Mouse (Mus musculus) kidney, embryonic 16.5 days (tissue): ENCODE data around the gene Synpo2l. TPM values are rescaled to one million over a fixed set of nuclear protein-coding genes. Genes with fewer than 3 reads are reported as not detected.

Experiments used
- ATAC-seq: fragments of 200-750 bp; cut with Nextera tagmentation; 2 replicates; pipeline ENCODE4 v1.8.0; 2017; ENCODE audit warnings: moderate TSS enrichment; ENCODE audit not compliant: low FRiP score, low TSS enrichment
- H3K27ac ChIP-seq: fragments of 300-500 bp; sonication (generic); 2 replicates; pipeline ENCODE4 v1.5.1; 2014; ENCODE audit warnings: low read length
- H3K27me3 ChIP-seq: fragments of 300-500 bp; sonication (generic); 2 replicates; pipeline ENCODE4 v1.6.1; 2014; ENCODE audit warnings: low read length, control low read depth, mixed read lengths; ENCODE audit not compliant: insufficient read depth
- H3K36me3 ChIP-seq: fragments of 300-500 bp; sonication (generic); 2 replicates; pipeline ENCODE4 v1.6.1; 2014; ENCODE audit warnings: low read length, control low read depth, mixed read lengths; ENCODE audit not compliant: insufficient read depth
- H3K4me1 ChIP-seq: fragments of 300-500 bp; sonication (generic); 2 replicates; pipeline ENCODE4 v1.6.1; 2014; ENCODE audit warnings: low read length, control low read depth, mixed read lengths; ENCODE audit not compliant: insufficient read depth
- H3K4me2 ChIP-seq: fragments of 300-500 bp; sonication (generic); replicated peaks from 2 replicates; pipeline ENCODE4 v1.6.1; 2014; ENCODE audit warnings: low read depth, low read length
- H3K4me3 ChIP-seq: fragments of 300-500 bp; sonication (generic); 2 replicates; pipeline ENCODE4 v1.5.1; 2014; ENCODE audit warnings: mild to moderate bottlenecking, low read length
- H3K9ac ChIP-seq: fragments of 300-500 bp; sonication (generic); replicated peaks from 2 replicates; pipeline ENCODE4 v1.6.1; 2014; ENCODE audit warnings: low read length
- H3K9me3 ChIP-seq: fragments of 300-500 bp; sonication (generic); 2 replicates; pipeline ENCODE4 v1.6.1; 2016; ENCODE audit warnings: low read length, control low read depth
- WGBS: fragments of 180-500 bp; shearing (Covaris S2); extraction: QIAGEN DNeasy Blood & Tissue Kit; methylation state at CpG from one replicate; pipeline ENCODE4 v1.1.7; 2014; 5-methylcytosine and 5-hydroxymethylcytosine counted together
- microRNA-seq: library from miRNA; unstranded; fragments of <30 nt; microRNA quantifications from one replicate; pipeline ENCODE4, GENCODE M21; 2016
- polyA plus RNA-seq: library from polyadenylated mRNA; unstranded; fragments of >200 nt; fragmentation: Nextera tagmentation; extraction: Ambion mirVana; gene quantifications from 2 replicates; pipeline ENCODE4 v1.2.1, GENCODE M21; 2015

The Synpo2l gene
- polyA plus RNA-seq, 1 experiment from 2014 or later = 1.2 TPM

- no peak for ATAC-seq
- Histone ChIP-seq H3K27ac (no peak overlapping the region), H3K9me3 (no peaks in the 10 kb centered on the region), H3K4me2 (no peak overlapping the region), H3K4me3 (no peak overlapping the region), H3K36me3 (no peaks in the 10 kb centered on the region), H3K4me1 (peaks cover 8% of the 10 kb centered on the region; the same call in 1 of the 2 replicates), H3K27me3 (no peaks in the 10 kb centered on the region), H3K9ac (no peak overlapping the region)
- WGBS = 98% methylated on average over 2 of the region's 2 CpGs
Measured at GRCm38 (mm10) chr14:20615075-20615474, 53.1 kb downstream of the Synpo2l start.

DNA sequence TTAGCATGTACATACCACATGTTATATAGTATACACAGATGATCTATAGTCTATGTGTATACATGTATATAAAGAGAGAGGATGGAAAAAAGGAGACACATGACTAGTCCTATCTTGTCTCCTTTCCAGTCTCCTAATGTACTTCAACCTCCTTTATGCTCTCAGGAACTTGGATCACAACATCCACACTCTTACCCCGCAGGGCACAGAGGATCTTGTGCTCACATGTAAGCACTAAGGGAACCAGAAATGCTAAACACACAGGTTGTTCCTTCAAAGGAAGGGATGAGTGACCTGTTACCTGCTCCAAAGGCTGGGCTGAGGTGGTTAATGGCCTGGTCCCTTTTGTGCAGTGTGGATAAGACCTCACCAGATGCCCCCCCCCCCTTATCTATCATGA is 55.3 kb downstream of the Synpo2l start:
- Histone ChIP-seq H3K36me3 (no peaks in the 10 kb centered on the region), H3K9ac (no peak overlapping the region), H3K9me3 (no peaks in the 10 kb centered on the region), H3K4me3 (no peak overlapping the region), H3K4me1 (peaks cover under 1% of the 10 kb centered on the region; the same call in 1 of the 2 replicates), H3K4me2 (no peak overlapping the region), H3K27me3 (no peaks in the 10 kb centered on the region), H3K27ac (no peak overlapping the region)
- ATAC-seq = no peak
- 92% methylated on average over 1 of the region's 1 CpGs for WGBS

- H3K9ac ChIP-seq = no peak overlapping the region
- H3K27me3 ChIP-seq = no peaks in the 10 kb centered on the region
- H3K9me3 ChIP-seq = no peaks in the 10 kb centered on the region
- ATAC-seq = peak; percentile 75
- H3K4me3 ChIP-seq = no peak overlapping the region
- H3K27ac ChIP-seq = peak overlapping the region; percentile 63
- H3K4me2 ChIP-seq = no peak overlapping the region
- WGBS = 69% methylated on average over 4 of the region's 4 CpGs
- peaks cover 11% of the 10 kb centered on the region; the same call in 1 of the 2 replicates for H3K4me1 ChIP-seq
- H3K36me3 ChIP-seq = no peaks in the 10 kb centered on the region
Measured at GRCm38 (mm10) chr14:20610146-20610545, 58.0 kb downstream of the Synpo2l start.

- peak overlapping the region; percentile 20; the same call in 1 of the 2 replicates for H3K27ac ChIP-seq
- no peak overlapping the region for H3K9ac ChIP-seq
- H3K4me2 ChIP-seq = no peak overlapping the region
- H3K36me3 ChIP-seq = no peaks in the 10 kb centered on the region
- no peak overlapping the region for H3K4me3 ChIP-seq
- WGBS = 78% methylated on average over 3 of the region's 3 CpGs
- no peak for ATAC-seq
- no peaks in the 10 kb centered on the region for H3K27me3 ChIP-seq
- no peaks in the 10 kb centered on the region for H3K9me3 ChIP-seq
- H3K4me1 ChIP-seq = peaks cover 11% of the 10 kb centered on the region; the same call in 1 of the 2 replicates
Measured at GRCm38 (mm10) chr14:20609519-20609918, 58.6 kb downstream of the Synpo2l start.

Small RNAs within 50 kb of the gene (microRNA-seq; reads per million reads assigned to microRNA genes)
- gene Mir6946 = 1.1 reads per million

Other genes with a start within 250 kb of the Synpo2l start
- 1.0 and 1.2 TPM in 2 replicates for gene Cfap70, start 216.1 kb downstream of the Synpo2l start, polyA plus RNA-seq
- 42.1 and 46.3 TPM in 2 replicates for gene Anxa7, start 188.2 kb downstream of the Synpo2l start, polyA plus RNA-seq
- 0.55 TPM in 2 replicates for gene Mss51, start 171.5 kb downstream of the Synpo2l start, polyA plus RNA-seq
- gene Ppp3cb, start 121.8 kb downstream of the Synpo2l start, polyA plus RNA-seq = 29.1 and 37.2 TPM in 2 replicates
- gene Usp54, start 27.3 kb downstream of the Synpo2l start, polyA plus RNA-seq = 8.0 and 10.2 TPM in 2 replicates
- gene Myoz1, start 11.8 kb downstream of the Synpo2l start, polyA plus RNA-seq = 3.0 and 3.2 TPM in 2 replicates
- gene Sec24c, start 6.0 kb upstream of the Synpo2l start, polyA plus RNA-seq = 113 and 120 TPM in 2 replicates
- 28.2 and 28.5 TPM in 2 replicates for gene Fut11, start 26.6 kb upstream of the Synpo2l start, polyA plus RNA-seq
- 161 and 171 TPM in 2 replicates for gene Chchd1, start 34.7 kb upstream of the Synpo2l start, polyA plus RNA-seq
- gene Zswim8, start 39.2 kb upstream of the Synpo2l start, polyA plus RNA-seq = 28.3 and 33.6 TPM in 2 replicates
- gene Ndst2, start 66.2 kb upstream of the Synpo2l start, polyA plus RNA-seq = 31.6 and 33.5 TPM in 2 replicates
- gene Camk2g, start 125.7 kb upstream of the Synpo2l start, polyA plus RNA-seq = 41.7 and 46.0 TPM in 2 replicates
- 21.7 and 21.8 TPM in 2 replicates for gene Plau, start 168.3 kb upstream of the Synpo2l start, polyA plus RNA-seq